Mouse (Mus musculus) left cerebral cortex, postnatal 4 days (tissue): ENCODE data around the gene Olfr49. TPM values are rescaled to one million over a fixed set of nuclear protein-coding genes. Genes with fewer than 3 reads are reported as not detected.
A peak's percentile ranks its signal among the peaks of the same experiment; 100 is the strongest.

Experiments
- DNase-seq: peaks from one replicate; pipeline ENCODE4 v3.0.0-alpha.2; 2022
- intact Hi-C: fragments of 180-260 bp; cut with DNase I; formaldehyde crosslinking; loops from one replicate; pipeline ENCODE4 v1.15.1; 2025
- total RNA-seq, 2 experiments: library from RNA; stranded (reverse); gene quantifications; 2 replicates each; pipeline ENCODE4 v1.2.3; 2021

The Olfr49 gene
- total RNA-seq = not detected

GRCm38 (mm10) chr14:54284839-54285238 is at the start of gene Olfr49:
Olfr49 (minus strand) TSS chr14:54284939.
- DNase-seq = no peak
- intact Hi-C loops = no loop called here

- intact Hi-C loops = no loop called here
- peak; percentile 30 for DNase-seq
Measured at GRCm38 (mm10) chr14:54333452-54334189, 48.9 kb upstream of the Olfr49 start.

- intact Hi-C loops = no loop called here
- no peak for DNase-seq
Measured at GRCm38 (mm10) chr14:54332176-54333074, 47.7 kb upstream of the Olfr49 start.

GRCm38 (mm10) chr14:54331178-54331577 is 46.4 kb upstream of the Olfr49 start:
- no peak for DNase-seq
- intact Hi-C loops = no loop called here

- no peak for DNase-seq
- intact Hi-C loops = no loop called here
Measured at GRCm38 (mm10) chr14:54329201-54329600, 44.5 kb upstream of the Olfr49 start.

- no peak for DNase-seq
- intact Hi-C loops = no loop called here
Measured at GRCm38 (mm10) chr14:54328548-54328947, 43.8 kb upstream of the Olfr49 start.

GRCm38 (mm10) chr14:54324486-54324885 is 39.7 kb upstream of the Olfr49 start:
- intact Hi-C loops = no loop called here

GRCm38 (mm10) chr14:54321556-54322376 is 37.0 kb upstream of the Olfr49 start:
- no peak for DNase-seq
- intact Hi-C loops = no loop called here

More at GRCm38 (mm10) chr14:54324486-54324885, 39.7 kb upstream of the Olfr49 start:
- no peak for DNase-seq

GRCm38 (mm10) chr14:54311763-54312162 is 27.0 kb upstream of the Olfr49 start:
- intact Hi-C loops = no loop called here
- DNase-seq = no peak

GRCm38 (mm10) chr14:54300676-54301075 is 15.9 kb upstream of the Olfr49 start:
- intact Hi-C loops = no loop called here
- no peak for DNase-seq

- DNase-seq = no peak
- intact Hi-C loops = no loop called here
Measured at GRCm38 (mm10) chr14:54300136-54300535, 15.4 kb upstream of the Olfr49 start.

- intact Hi-C loops = no loop called here
- no peak for DNase-seq
Measured at GRCm38 (mm10) chr14:54276446-54276845, 8.3 kb downstream of the Olfr49 start.

- no peak for DNase-seq
- intact Hi-C loops = no loop called here
Measured at GRCm38 (mm10) chr14:54272696-54273095, 12.0 kb downstream of the Olfr49 start.

- DNase-seq = no peak
- intact Hi-C loops = no loop called here
Measured at GRCm38 (mm10) chr14:54271976-54272606, 12.6 kb downstream of the Olfr49 start.

- no peak for DNase-seq
- intact Hi-C loops = no loop called here
Measured at GRCm38 (mm10) chr14:54270413-54270812, 14.3 kb downstream of the Olfr49 start.

- DNase-seq = no peak
- intact Hi-C loops = loop anchor here (10.0 kb wide), 1 partner anchor 145 kb away; the partner anchor contains the start of gene Slc7a7
Measured at GRCm38 (mm10) chr14:54269566-54269965, 15.2 kb downstream of the Olfr49 start.

- intact Hi-C loops = loop anchor here (10.0 kb wide), 1 partner anchor 147 kb away; the partner anchor contains the start of gene Slc7a7
- no peak for DNase-seq
Measured at GRCm38 (mm10) chr14:54267966-54268365, 16.8 kb downstream of the Olfr49 start.

GRCm38 (mm10) chr14:54265951-54266350 is 18.8 kb downstream of the Olfr49 start:
- intact Hi-C loops = loop anchor here (10.0 kb wide), 1 partner anchor 149 kb away; the partner anchor contains the start of gene Slc7a7
- no peak for DNase-seq

- intact Hi-C loops = loop anchor here (10.0 kb wide), 1 partner anchor 150 kb away; the partner anchor contains the start of gene Slc7a7
Measured at GRCm38 (mm10) chr14:54265093-54265492, 19.6 kb downstream of the Olfr49 start.

GRCm38 (mm10) chr14:54264231-54264630 is 20.5 kb downstream of the Olfr49 start:
- intact Hi-C loops = loop anchor here (10.0 kb wide), 1 partner anchor 151 kb away; the partner anchor contains the start of gene Slc7a7
- no peak for DNase-seq

More at GRCm38 (mm10) chr14:54265093-54265492, 19.6 kb downstream of the Olfr49 start:
- DNase-seq = no peak
